Mouse (Mus musculus) stomach, postnatal 0 days (tissue): ENCODE measurements at regions not wholly inside any gene's neighbourhood (a gene's known extent, or its start where the extent isn't known, plus 50 kb on each side); places are given as distances from the start of the nearest gene placed in this dataset.
A peak's percentile ranks its signal among the peaks of the same experiment; 100 is the strongest.

Experiments used
- ATAC-seq: fragments of 200-750 bp; cut with Nextera tagmentation; 2 replicates; pipeline ENCODE4 v1.8.0; 2017; ENCODE audit not compliant: low FRiP score, low TSS enrichment
- DNase-seq: peaks from one replicate; pipeline ENCODE4 v3.0.0-alpha.2; 2016; ENCODE audit warnings: low spot score
- H3K27ac ChIP-seq: fragments of 300-500 bp; sonication (generic); replicated peaks from 2 replicates; pipeline ENCODE4 v1.5.1; 2014; ENCODE audit warnings: mild to moderate bottlenecking, control low read depth
- H3K27me3 ChIP-seq: fragments of 300-500 bp; sonication (generic); 2 replicates; pipeline ENCODE4 v1.6.1; 2014; ENCODE audit warnings: low read length; ENCODE audit not compliant: control insufficient read depth, insufficient read depth
- H3K36me3 ChIP-seq: fragments of 300-500 bp; sonication (generic); 2 replicates; pipeline ENCODE4 v1.6.1; 2014; ENCODE audit warnings: low read length, mixed read lengths; ENCODE audit not compliant: control insufficient read depth, insufficient read depth
- H3K4me1 ChIP-seq: fragments of 300-500 bp; sonication (generic); replicated peaks from 2 replicates; pipeline ENCODE4 v1.6.1; 2014; ENCODE audit warnings: antibody characterized with exemption; ENCODE audit not compliant: control insufficient read depth, insufficient read depth
- H3K4me2 ChIP-seq: fragments of 300-500 bp; sonication (generic); replicated peaks from 2 replicates; pipeline ENCODE4 v1.6.1; 2014; ENCODE audit warnings: low read depth, mild to moderate bottlenecking, control low read depth, moderate library complexity
- H3K4me3 ChIP-seq: fragments of 300-500 bp; sonication (generic); 2 replicates; pipeline ENCODE4 v1.5.1; 2014; ENCODE audit warnings: low read depth, low read length, control low read depth
- H3K9ac ChIP-seq: fragments of 300-500 bp; sonication (generic); 2 replicates; pipeline ENCODE4 v1.6.1; 2014; ENCODE audit warnings: mild to moderate bottlenecking, low read length, control low read depth, mixed read lengths
- H3K9me3 ChIP-seq: fragments of 300-500 bp; sonication (generic); 2 replicates; pipeline ENCODE4 v1.6.1; 2016; ENCODE audit warnings: low read length; ENCODE audit not compliant: control insufficient read depth
- CTCF ChIP-seq: IDR thresholded peaks from 2 replicates; pipeline ENCODE4 v1.5.1; 2016; ENCODE audit warnings: antibody characterized with exemption, low read depth, mild to moderate bottlenecking, moderate library complexity
- EP300 ChIP-seq: optimal IDR thresholded peaks from 2 replicates; pipeline ENCODE3; 2016; ENCODE audit warnings: antibody characterized with exemption
- WGBS: fragments of 180-500 bp; shearing (Covaris S2); extraction: QIAGEN DNeasy Blood & Tissue Kit; methylation state at CpG from one replicate; pipeline ENCODE4 v1.1.7; 2014; 5-methylcytosine and 5-hydroxymethylcytosine counted together

DNA sequence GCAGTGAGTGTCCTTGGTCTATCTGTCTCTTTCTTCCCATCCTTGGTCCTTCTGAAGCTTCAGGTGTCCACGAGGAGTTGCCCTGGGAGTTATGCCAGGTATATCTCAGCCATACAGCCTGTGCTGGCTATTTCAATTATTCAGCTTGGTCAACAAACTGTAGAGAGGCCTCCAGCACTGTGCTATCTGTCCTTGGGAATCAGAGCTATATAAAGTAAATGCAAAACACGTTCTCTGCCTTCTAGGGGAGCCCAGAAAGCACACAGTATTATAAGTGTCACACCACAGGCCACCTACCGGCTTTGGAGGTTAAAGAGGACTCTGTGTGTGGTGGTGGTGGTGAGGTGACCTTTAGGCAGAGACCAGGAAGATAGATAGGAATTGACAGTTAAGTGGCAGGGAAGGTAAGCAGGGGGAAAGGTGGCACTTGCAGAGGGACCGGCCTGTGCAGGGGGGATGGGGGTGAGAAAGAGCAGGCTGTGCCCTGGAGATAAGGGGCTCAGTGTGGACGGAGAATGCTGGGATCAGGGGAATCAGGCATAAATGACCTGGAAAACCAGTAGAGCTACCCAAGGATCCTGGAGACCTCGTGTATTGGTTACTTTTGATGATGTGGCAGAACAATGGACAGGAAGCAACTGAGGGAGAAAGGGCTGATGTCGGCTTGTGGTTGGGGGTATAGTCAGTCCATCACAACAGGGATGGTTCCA is 425.9 kb downstream of the Fut8 start:
- Histone ChIP-seq H3K36me3 (no peaks in the 10 kb centered on the region), H3K27ac (no peak overlapping the region), H3K9ac (no peak overlapping the region), H3K4me3 (no peak overlapping the region), H3K9me3 (no peaks in the 10 kb centered on the region), H3K4me2 (no peak overlapping the region), H3K27me3 (no peaks in the 10 kb centered on the region), H3K4me1 (no peaks in the 10 kb centered on the region)
- TF ChIP-seq EP300, result no peak
- no peak for TF ChIP-seq CTCF
- 49% methylated on average over 7 of the region's 7 CpGs for WGBS
- DNase-seq (no peak), ATAC-seq (no peak)

DNA sequence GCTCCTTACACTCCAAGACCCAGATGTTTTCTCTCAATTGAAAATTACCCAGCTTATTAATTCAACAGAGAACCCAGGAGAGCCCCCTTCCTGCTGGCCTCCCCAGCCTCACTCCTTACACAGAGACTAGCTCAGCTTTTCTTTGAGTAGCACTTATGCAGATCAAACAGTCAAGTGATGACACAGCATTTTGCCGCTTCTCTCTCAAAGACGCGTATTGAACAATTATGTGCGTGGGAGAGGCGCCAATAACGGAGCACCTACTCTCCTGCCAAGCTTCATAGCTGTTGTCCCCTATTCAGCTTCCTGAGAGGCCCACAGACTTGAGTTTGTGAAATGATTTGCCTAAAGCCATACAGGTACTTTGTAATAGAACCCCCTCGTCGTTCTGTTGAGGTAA is 428.5 kb downstream of the Fut8 start:
- H3K9ac ChIP-seq, result no peak overlapping the region
- H3K4me3 ChIP-seq, result no peak overlapping the region
- no peaks in the 10 kb centered on the region for H3K9me3 ChIP-seq
- no peak for DNase-seq
- H3K27ac ChIP-seq, result no peak overlapping the region
- H3K36me3 ChIP-seq, result no peaks in the 10 kb centered on the region
- no peaks in the 10 kb centered on the region for H3K27me3 ChIP-seq
- no peak overlapping the region for H3K4me2 ChIP-seq
- 63% methylated on average over 8 of the region's 8 CpGs for WGBS
- TF ChIP-seq EP300, result no peak
- no peak for TF ChIP-seq CTCF
- no peaks in the 10 kb centered on the region for H3K4me1 ChIP-seq
- no peak for ATAC-seq

DNA sequence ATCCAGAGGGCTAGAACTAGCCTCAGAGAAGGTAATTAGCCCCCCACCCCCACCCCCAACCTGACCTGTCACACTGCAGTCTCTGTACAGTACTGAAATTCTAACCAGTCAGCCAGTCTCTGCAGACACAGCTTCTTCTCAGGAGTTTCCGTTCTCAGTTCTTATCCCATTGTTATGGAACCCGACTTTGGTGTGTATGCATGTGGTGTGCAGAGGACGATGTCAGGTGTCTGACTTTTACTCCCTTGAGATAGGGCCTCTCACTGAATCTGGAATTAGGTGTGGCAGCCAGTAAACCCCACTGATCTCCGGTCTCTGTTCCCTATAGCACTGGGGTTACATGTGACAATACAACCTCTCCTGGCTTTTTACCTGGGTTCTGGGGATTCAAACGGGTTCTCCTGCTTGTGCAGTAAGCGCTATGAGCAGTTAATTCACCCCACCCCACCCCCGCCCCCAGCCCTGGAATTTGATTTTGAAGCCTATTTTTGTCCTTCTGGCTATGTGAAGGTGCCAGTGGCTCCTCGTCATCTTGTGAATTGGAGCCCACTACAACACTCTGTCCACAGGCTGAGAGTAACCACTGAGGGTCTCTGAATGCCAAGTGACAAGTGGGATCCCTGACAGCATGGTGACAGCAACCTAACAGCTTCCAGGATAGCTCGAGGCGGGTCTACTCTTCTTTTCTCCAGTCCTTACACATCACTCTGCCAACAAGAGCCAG is 429.4 kb downstream of the Fut8 start:
- no peak overlapping the region for H3K4me2 ChIP-seq
- no peaks in the 10 kb centered on the region for H3K36me3 ChIP-seq
- ATAC-seq (no peak), DNase-seq (no peak)
- no peaks in the 10 kb centered on the region for H3K9me3 ChIP-seq
- TF ChIP-seq CTCF, result no peak
- TF ChIP-seq EP300, result no peak
- 70% methylated on average over 10 of the region's 10 CpGs for WGBS
- H3K9ac ChIP-seq, result no peak overlapping the region
- no peaks in the 10 kb centered on the region for H3K4me1 ChIP-seq
- no peak overlapping the region for H3K4me3 ChIP-seq
- H3K27ac ChIP-seq, result no peak overlapping the region
- H3K27me3 ChIP-seq, result no peaks in the 10 kb centered on the region

DNA sequence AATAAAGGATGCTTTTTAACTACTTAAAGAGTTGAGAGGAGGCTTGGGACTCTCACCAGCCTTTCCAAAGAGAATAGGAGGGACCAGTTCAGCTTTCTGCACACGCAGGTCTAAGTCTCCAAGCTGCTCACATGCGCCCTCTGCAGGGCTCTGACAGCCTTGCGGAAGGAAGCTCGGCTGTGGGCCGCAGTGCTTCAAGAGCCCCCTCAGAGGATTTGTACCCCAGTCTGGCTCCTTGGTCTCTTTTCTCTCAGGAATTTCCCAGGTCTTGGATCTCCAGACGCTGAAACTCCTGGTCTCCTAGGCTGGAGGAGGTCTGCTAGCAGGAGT is 429.9 kb downstream of the Fut8 start:
- Histone ChIP-seq H3K27ac (no peak overlapping the region), H3K4me1 (no peaks in the 10 kb centered on the region), H3K36me3 (no peaks in the 10 kb centered on the region), H3K4me2 (no peak overlapping the region), H3K4me3 (no peak overlapping the region), H3K9me3 (no peaks in the 10 kb centered on the region), H3K9ac (no peak overlapping the region), H3K27me3 (no peaks in the 10 kb centered on the region)
- TF ChIP-seq EP300 (no peak), CTCF (peak; percentile 88)
- peak; percentile 74 for ATAC-seq
- WGBS, result 5% methylated on average over 6 of the region's 6 CpGs
- peak; percentile 70 for DNase-seq

DNA sequence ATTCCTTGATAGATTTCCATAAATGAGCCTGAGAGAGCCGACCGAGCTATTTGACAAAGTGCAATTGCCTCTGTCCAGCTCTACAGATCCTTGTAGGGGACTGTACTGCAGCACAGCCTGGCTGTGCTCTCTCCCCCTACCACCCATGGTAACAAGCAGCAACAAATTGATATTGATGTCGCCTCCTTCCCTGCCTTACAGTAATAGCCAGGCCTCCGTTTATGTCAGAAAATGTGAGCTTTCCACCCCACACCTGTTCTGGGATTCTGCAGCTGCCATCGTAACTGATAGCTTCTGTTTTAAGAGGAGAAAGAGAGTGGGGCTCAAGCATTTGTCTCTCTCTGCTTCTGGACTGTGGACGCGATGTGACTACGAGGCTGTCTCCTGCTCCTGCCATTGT is 432.6 kb downstream of the Fut8 start:
- no peak for DNase-seq
- Histone ChIP-seq H3K9me3 (no peaks in the 10 kb centered on the region), H3K4me2 (no peak overlapping the region), H3K9ac (no peak overlapping the region), H3K27me3 (no peaks in the 10 kb centered on the region), H3K4me3 (no peak overlapping the region), H3K36me3 (no peaks in the 10 kb centered on the region), H3K4me1 (no peaks in the 10 kb centered on the region), H3K27ac (no peak overlapping the region)
- TF ChIP-seq CTCF (no peak), EP300 (no peak)
- WGBS, result 62% methylated on average over 8 of the region's 8 CpGs
- ATAC-seq, result no peak

DNA sequence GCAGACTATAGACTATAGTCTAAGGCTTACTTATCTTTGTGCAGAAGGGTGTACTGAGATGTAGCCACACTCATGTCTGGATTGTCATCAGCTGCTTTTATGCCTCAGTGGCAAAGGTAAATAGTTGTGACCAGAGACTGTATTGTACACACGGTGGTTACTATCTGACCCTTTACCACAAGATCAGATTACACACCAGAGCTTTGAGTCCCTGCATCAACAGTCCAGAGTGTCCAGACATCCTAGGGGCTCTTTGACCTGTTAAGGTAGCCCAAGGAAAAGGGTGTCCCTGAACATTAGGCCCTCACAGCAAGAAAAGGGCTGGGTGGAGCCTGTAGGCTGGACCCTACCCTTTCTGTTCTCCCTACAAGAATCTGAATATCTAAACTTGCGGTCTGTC is 436.4 kb downstream of the Fut8 start:
- ATAC-seq, result no peak
- 47% methylated on average over 2 of the region's 2 CpGs for WGBS
- H3K4me2 ChIP-seq, result no peak overlapping the region

More for the DNA sequence above, 436.4 kb downstream of the Fut8 start:
- Histone ChIP-seq H3K36me3 (no peaks in the 10 kb centered on the region), H3K9me3 (no peaks in the 10 kb centered on the region), H3K4me1 (no peaks in the 10 kb centered on the region), H3K27me3 (no peaks in the 10 kb centered on the region), H3K27ac (no peak overlapping the region), H3K9ac (no peak overlapping the region), H3K4me3 (no peak overlapping the region)
- TF ChIP-seq CTCF (no peak), EP300 (no peak)
- DNase-seq, result no peak
